Mouse (Mus musculus): Measurements from ENCODE around the gene 1600014C23Rik.

DNA sequence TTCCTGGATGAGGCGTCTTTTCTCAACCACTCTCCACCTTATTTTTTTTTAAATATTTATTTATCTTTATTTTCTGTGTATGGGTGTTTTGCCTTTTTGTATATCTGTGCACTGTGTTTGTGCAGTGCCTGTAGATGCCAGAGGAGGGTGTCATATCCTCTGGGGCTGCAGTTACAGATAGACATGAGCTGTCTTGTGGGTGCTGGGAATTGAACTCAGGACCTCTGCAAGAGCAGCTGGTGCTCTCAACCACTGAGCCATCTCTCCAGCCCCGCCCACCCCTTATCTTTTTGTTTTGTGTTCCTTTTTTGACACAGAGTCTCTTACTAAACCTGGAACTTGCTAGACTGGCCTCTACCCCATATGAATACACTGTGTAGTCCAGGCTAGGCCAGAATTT lies 6.2 kb downstream of the 1600014C23Rik start:
- no peak for TF ChIP-seq CTCF (IDR thresholded peaks at IDR 0.05; ENCODE audit: low read depth, low read length)
- TF ChIP-seq GATA1 (IDR thresholded peaks at IDR 0.05; ENCODE audit: borderline replicate concordance, low read length): no peak
- no peak for TF ChIP-seq GATA2 (IDR thresholded peaks at IDR 0.05; ENCODE audit: borderline replicate concordance, low read depth, low read length)
- TF ChIP-seq TAL1 (conservative IDR thresholded peaks at IDR 0.05; ENCODE audit: low read depth, low read length): no peak
- TF ChIP-seq POLR2AphosphoS5 (IDR thresholded peaks at IDR 0.05; ENCODE audit: insufficient replicate concordance, low read depth, low read length): no peak

Measured in G1E (cell line).